Mouse (Mus musculus) erythroblast, embryonic 14.5 days (primary cell): ENCODE data around the gene Apol9a.

Source experiments
- GATA1 ChIP-seq: IDR thresholded peaks from 2 replicates; pipeline ENCODE4 v1.6.1; 2012; ENCODE audit warnings: low read length, inconsistent platforms, mixed read lengths
- TAL1 ChIP-seq: IDR thresholded peaks from 3 replicates; pipeline ENCODE4 v1.6.1; 2012; ENCODE audit warnings: low read length, inconsistent platforms, mixed read lengths

DNA sequence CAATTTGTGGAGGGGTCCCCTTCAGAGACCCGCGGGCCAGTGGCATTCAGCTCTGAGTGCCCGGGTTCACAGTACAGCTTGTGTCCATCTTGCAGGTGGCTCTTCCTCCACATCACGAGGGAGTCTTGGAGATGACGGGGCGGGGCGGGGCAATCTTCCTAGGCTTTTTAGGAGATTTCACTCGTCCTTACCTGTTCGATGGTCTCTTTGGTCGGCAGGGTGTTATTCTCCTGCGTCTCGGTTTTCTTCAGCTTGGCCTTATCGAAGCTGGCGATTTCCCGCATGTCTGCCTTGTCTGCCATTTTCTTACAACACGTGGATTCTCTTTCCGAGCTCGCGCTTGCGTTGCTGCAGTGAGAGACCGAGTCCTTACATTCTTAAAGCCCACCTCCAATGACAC lies 41.0 kb downstream of the Apol9a start:
- TF ChIP-seq GATA1, result no peak
- TF ChIP-seq TAL1, result no peak
